ENCODE assay signal across 8 mouse cellular contexts in genomic region chr2:29346629-29347271, GRCm38 (mm10). TPM values are rescaled to one million over a fixed set of nuclear protein-coding genes. Genes with fewer than 3 reads are reported as not detected.
DNase-seq lines count a peak whose midpoint lies in the region; ATAC-seq and TF ChIP-seq lines count a peak whose summit lies in the region.

Med27 (plus strand) TSS chr2:29346819.

- peaks cover 24% of the 10 kb centered on the region for H3K4me1 ChIP-seq in E14TG2a.4 (replicated peaks; ENCODE audit: low read depth, low read length)
- peaks cover 18% of the 10 kb centered on the region for H3K4me1 ChIP-seq in forebrain, embryonic 12.5 days
- H3K4me1 ChIP-seq in heart, postnatal 0 days (ENCODE audit: control insufficient read depth, insufficient read depth) = peaks cover 9% of the 10 kb centered on the region
- peaks cover 5% of the 10 kb centered on the region for H3K4me1 ChIP-seq in liver, embryonic 16.5 days (ENCODE audit: control insufficient read depth, low read depth, low read length)
- peaks cover 17% of the 10 kb centered on the region for H3K4me1 ChIP-seq in neural tube, embryonic 13.5 days (replicated peaks)
- peaks cover 3% of the 10 kb centered on the region for H3K4me1 ChIP-seq in testis, adult 2 months (ENCODE audit: control insufficient read depth, insufficient read depth, low read length)

- TF ChIP-seq EP300 in heart, postnatal 0 days (IDR thresholded peaks at IDR 0.05; ENCODE audit: low read depth) = no peak

- peak within 1 kb of the TSS; percentile 77 for H3K4me2 ChIP-seq in forebrain, embryonic 12.5 days
- H3K4me2 ChIP-seq in heart, postnatal 0 days (ENCODE audit: low read depth, low read length) = peak within 1 kb of the TSS; percentile 85
- peak within 1 kb of the TSS; percentile 62 for H3K4me2 ChIP-seq in liver, embryonic 16.5 days (ENCODE audit: low read depth, low read length)
- peak within 1 kb of the TSS; percentile 96 for H3K4me2 ChIP-seq in neural tube, embryonic 13.5 days

- TF ChIP-seq CTCF in E14TG2a.4 (conservative IDR thresholded peaks at IDR 0.05; ENCODE audit: low read length) = no peak
- peak; percentile 22; the same call in 1 of the 2 replicates for TF ChIP-seq CTCF in heart, postnatal 0 days (IDR thresholded peaks at IDR 0.05; ENCODE audit: low read depth)
- TF ChIP-seq CTCF in testis, adult 2 months (IDR thresholded peaks at IDR 0.05; ENCODE audit: control insufficient read depth, insufficient read depth, insufficient replicate concordance, low read depth, low read length) = peak; percentile 2; the same call in 1 of the 2 replicates

- peak; percentile 92 for DNase-seq in c-Kit-positive CD71-positive TER-119-positive erythroid progenitor cells, embryonic 14.5 days (ENCODE audit: low spot score)
- DNase-seq in heart, postnatal 0 days (ENCODE audit: low spot score) = peak; percentile 97
- DNase-seq in kidney, postnatal 4 days = peak; percentile 98

- H3K36me3 ChIP-seq in E14TG2a.4 (ENCODE audit: insufficient read depth, low read length) = peaks cover 22% of the 10 kb centered on the region
- peaks cover 19% of the 10 kb centered on the region for H3K36me3 ChIP-seq in forebrain, embryonic 12.5 days (replicated peaks)
- peaks cover 20% of the 10 kb centered on the region for H3K36me3 ChIP-seq in heart, postnatal 0 days (replicated peaks; ENCODE audit: control insufficient read depth, insufficient read depth, low read length)
- H3K36me3 ChIP-seq in liver, embryonic 16.5 days (ENCODE audit: control insufficient read depth, insufficient read depth) = no peaks in the 10 kb centered on the region; the same call in 1 of the 2 replicates
- peaks cover 22% of the 10 kb centered on the region for H3K36me3 ChIP-seq in neural tube, embryonic 13.5 days
- H3K36me3 ChIP-seq in testis, adult 2 months (ENCODE audit: control insufficient read depth, insufficient read depth, low read length) = no peaks in the 10 kb centered on the region; the same call in 1 of the 2 replicates

- H3K9ac ChIP-seq in forebrain, embryonic 12.5 days = peak within 1 kb of the TSS; percentile 75
- H3K9ac ChIP-seq in heart, postnatal 0 days (replicated peaks; ENCODE audit: low read depth, low read length) = peak within 1 kb of the TSS; percentile 67
- peak within 1 kb of the TSS; percentile 79 for H3K9ac ChIP-seq in liver, embryonic 16.5 days (ENCODE audit: low read depth, low read length)
- H3K9ac ChIP-seq in neural tube, embryonic 13.5 days = peak within 1 kb of the TSS; percentile 86

- no peaks in the 10 kb centered on the region for H3K9me3 ChIP-seq in E14TG2a.4 (ENCODE audit: low read length)
- H3K9me3 ChIP-seq in forebrain, embryonic 12.5 days = no peaks in the 10 kb centered on the region
- H3K9me3 ChIP-seq in heart, postnatal 0 days (replicated peaks; ENCODE audit: control insufficient read depth, low read length) = no peaks in the 10 kb centered on the region
- no peaks in the 10 kb centered on the region for H3K9me3 ChIP-seq in liver, embryonic 16.5 days (replicated peaks; ENCODE audit: control insufficient read depth, low read length)
- no peaks in the 10 kb centered on the region for H3K9me3 ChIP-seq in neural tube, embryonic 13.5 days

- peak; percentile 96 for ATAC-seq in forebrain, embryonic 12.5 days (ENCODE audit: low FRiP score)
- ATAC-seq in heart, postnatal 0 days (ENCODE audit: insufficient read depth, low read depth) = peak; percentile 99
- peak; percentile 97 for ATAC-seq in liver, embryonic 16.5 days (ENCODE audit: low read depth)
- ATAC-seq in neural tube, embryonic 13.5 days (ENCODE audit: low read depth) = peak; percentile 98

- H3K27ac ChIP-seq in forebrain, embryonic 12.5 days = peak within 1 kb of the TSS; percentile 47; the same call in 1 of the 2 replicates
- peak within 1 kb of the TSS; percentile 14; the same call in 1 of the 2 replicates for H3K27ac ChIP-seq in heart, postnatal 0 days (ENCODE audit: low read depth)
- H3K27ac ChIP-seq in liver, embryonic 16.5 days (ENCODE audit: low read length) = 0 out of 2 replicates have a peak within 1 kb of the TSS, but pooled peaks have one; percentile 20
- H3K27ac ChIP-seq in neural tube, embryonic 13.5 days (replicated peaks) = peak within 1 kb of the TSS; percentile 83
- peak within 1 kb of the TSS; percentile 88 for H3K27ac ChIP-seq in testis, adult 2 months (ENCODE audit: control insufficient read depth, insufficient read depth, low read depth, low read length)

- peak; percentile 86 for TF ChIP-seq POLR2A in testis, adult 2 months (IDR thresholded peaks at IDR 0.05; ENCODE audit: control insufficient read depth, low read depth, low read length)

- 2% methylated on average over 41 of the region's 41 CpGs for WGBS in forebrain, embryonic 12.5 days
- WGBS in heart, postnatal 0 days = under 1% methylated on average over 41 of the region's 41 CpGs
- under 1% methylated on average over 41 of the region's 41 CpGs for WGBS in liver, embryonic 16.5 days (ENCODE audit: insufficient replicate concordance)
- under 1% methylated on average over 41 of the region's 41 CpGs for WGBS in neural tube, embryonic 13.5 days

- no peaks in the 10 kb centered on the region for H3K27me3 ChIP-seq in E14TG2a.4 (ENCODE audit: insufficient read depth, low read length)
- peaks cover 6% of the 10 kb centered on the region; the same call in 1 of the 2 replicates for H3K27me3 ChIP-seq in forebrain, embryonic 12.5 days
- no peaks in the 10 kb centered on the region for H3K27me3 ChIP-seq in heart, postnatal 0 days (ENCODE audit: control insufficient read depth, insufficient read depth, low read length)
- no peaks in the 10 kb centered on the region for H3K27me3 ChIP-seq in liver, embryonic 16.5 days (ENCODE audit: control insufficient read depth, insufficient read depth, low read depth, low read length)
- H3K27me3 ChIP-seq in neural tube, embryonic 13.5 days = 0 out of 2 replicates have a peak, but pooled peaks cover 3% of the 10 kb centered on the region
- H3K27me3 ChIP-seq in testis, adult 2 months (ENCODE audit: control insufficient read depth, insufficient read depth, low read length) = no peaks in the 10 kb centered on the region

- peak within 1 kb of the TSS; percentile 98 for H3K4me3 ChIP-seq in E14TG2a.4 (replicated peaks; ENCODE audit: low read length)
- H3K4me3 ChIP-seq in forebrain, embryonic 12.5 days (replicated peaks) = peak within 1 kb of the TSS; percentile 79
- peak within 1 kb of the TSS; percentile 60 for H3K4me3 ChIP-seq in heart, postnatal 0 days (ENCODE audit: low read depth, low read length)
- H3K4me3 ChIP-seq in liver, embryonic 16.5 days (ENCODE audit: low read depth, low read length) = peak within 1 kb of the TSS; percentile 84
- H3K4me3 ChIP-seq in neural tube, embryonic 13.5 days = peak within 1 kb of the TSS; percentile 93
- H3K4me3 ChIP-seq in testis, adult 2 months (ENCODE audit: control insufficient read depth, low read depth, low read length) = peak within 1 kb of the TSS; percentile 100

RNA-seq across cellular contexts. Expression of gene Med27, which starts in this region (rescaled TPM):
- polyA plus RNA-seq in forebrain, embryonic 12.5 days (2016; fragmentation: Nextera tagmentation; extraction: Ambion mirVana) = 68.9 and 77.0 TPM in 2 replicates
- 40.9 and 52.6 TPM in 2 replicates for total RNA-seq in heart, postnatal 0 days (2014; rRNA removed; ENCODE audit: low replicate concordance)
- polyA plus RNA-seq in heart, postnatal 0 days (2015; fragmentation: Nextera tagmentation; extraction: Ambion mirVana) = 25.8 and 26.6 TPM in 2 replicates
- 14.1 and 15.4 TPM in 2 replicates for polyA plus RNA-seq in liver, embryonic 16.5 days (2015; fragmentation: Nextera tagmentation; extraction: Ambion mirVana)
- polyA plus RNA-seq in neural tube, embryonic 13.5 days (2015; fragmentation: Nextera tagmentation; extraction: Ambion mirVana) = 68.1 and 73.4 TPM in 2 replicates
- polyA plus RNA-seq in testis, adult 2 months (2012; rRNA removed) = 35.5 and 39.1 TPM in 2 replicates

Comparison
In these comparisons a context has a peak if more than half of its experiments do, and no peak if none do; other contexts are left out.
1. Peak in every context shown above with its lines: DNase-seq, ATAC-seq, H3K4me3 ChIP-seq and H3K27ac ChIP-seq.
2. H3K27ac ChIP-seq: peak in every context shown above with its lines; median percentile 88 in testis, adult 2 months; 83 in neural tube, embryonic 13.5 days; 47 in forebrain, embryonic 12.5 days; 20 in liver, embryonic 16.5 days; 14 in heart, postnatal 0 days.